Mouse (Mus musculus) adrenal gland, postnatal 0 days (tissue): ENCODE measurements around the gene Magt1. TPM values are rescaled to one million over a fixed set of nuclear protein-coding genes. Genes with fewer than 3 reads are reported as not detected.

ENCODE experiments used
- polyA plus RNA-seq: library from polyadenylated mRNA; unstranded; fragments of >200 nt; fragmentation: Nextera tagmentation; extraction: Ambion mirVana; gene quantifications from 2 replicates; pipeline ENCODE4 v1.2.1, GENCODE M21; 2015

Gene Magt1
- polyA plus RNA-seq: 23.7 and 30.6 TPM in 2 replicates

DNA sequence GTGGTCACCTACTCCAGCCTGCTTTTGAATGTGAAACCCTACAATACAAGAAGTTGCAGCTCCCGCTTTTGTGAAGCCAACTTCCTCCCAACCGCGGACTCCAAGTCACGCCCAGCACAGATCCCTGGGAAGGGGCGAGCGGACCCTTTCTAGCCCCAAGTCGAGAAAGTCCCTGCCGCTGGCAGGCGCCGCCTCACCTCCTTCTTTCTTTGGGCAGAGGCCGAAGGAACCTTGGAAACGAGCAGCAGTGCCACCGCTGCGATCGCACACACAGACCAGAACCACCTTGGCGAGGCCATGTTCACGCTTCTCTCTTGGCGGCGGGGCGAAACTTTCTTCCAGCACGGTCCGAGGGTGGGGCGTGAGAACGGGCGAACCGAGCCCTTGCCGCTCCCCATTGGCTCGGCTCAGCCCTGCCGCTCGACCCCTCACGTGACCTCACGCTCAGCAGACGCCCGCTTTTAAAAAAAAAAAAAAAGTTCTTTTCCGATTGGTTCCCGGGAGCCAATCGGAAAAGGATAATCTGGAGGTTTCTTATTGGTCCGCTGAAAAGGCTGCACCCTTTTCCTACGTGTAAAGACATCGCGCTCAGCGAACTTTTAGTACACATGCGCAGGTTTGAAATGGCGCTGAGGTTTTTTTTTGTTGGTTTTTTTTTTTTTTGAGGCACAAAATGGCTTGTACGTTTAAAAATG, at the start of gene Magt1:
TSS of gene Magt1 (minus strand) at position 442 of the 695 bp plus-strand sequence.

DNA sequence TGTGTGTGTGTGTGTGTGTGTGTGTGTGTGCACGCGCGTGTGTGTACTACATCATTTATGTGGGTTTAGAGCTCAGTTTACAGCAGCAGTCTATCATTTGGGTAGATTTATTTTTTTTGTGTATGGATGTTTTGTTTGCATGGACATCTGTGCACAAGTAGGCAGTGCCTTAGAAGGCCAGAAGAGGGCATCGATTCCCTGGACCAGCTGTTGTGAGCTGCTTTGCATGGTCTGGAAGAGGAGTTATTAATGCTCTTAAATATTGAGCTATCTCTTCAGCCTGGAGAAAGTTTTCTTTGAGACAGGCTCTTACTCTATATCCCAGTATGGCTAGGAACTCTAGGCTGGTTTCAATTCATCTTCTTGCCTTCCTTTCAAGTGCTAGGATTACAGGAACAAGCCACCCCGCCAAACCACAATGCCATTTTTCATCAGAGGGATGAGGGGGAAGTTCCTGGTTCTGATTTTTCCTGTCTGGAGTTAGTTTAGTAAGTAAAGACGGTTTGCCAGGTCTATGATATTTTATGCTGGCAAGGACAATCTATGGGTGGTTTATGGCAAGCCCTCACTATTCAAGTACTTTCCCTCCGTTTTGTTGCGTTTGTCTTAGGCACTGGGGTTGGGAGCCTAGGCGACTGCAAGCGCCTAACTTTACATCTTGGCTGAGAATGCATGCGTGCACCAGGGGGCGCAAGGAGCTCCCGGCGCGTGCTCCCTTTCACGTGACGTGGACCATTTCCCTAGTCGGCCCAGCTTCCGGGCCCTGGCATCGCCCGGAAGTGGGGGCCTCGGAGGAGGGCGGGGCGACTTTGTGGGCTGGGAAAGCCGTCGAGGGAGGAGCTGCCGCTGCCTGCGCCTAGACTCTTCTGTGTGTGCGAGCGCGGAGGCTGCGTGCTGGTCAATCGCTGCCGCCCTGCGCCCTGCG, 15.0 kb upstream of the Magt1 start, which contains the start of gene Atp7a:
TSS of gene Atp7a (plus strand) at position 859 of the 925 bp plus-strand sequence.

DNA sequence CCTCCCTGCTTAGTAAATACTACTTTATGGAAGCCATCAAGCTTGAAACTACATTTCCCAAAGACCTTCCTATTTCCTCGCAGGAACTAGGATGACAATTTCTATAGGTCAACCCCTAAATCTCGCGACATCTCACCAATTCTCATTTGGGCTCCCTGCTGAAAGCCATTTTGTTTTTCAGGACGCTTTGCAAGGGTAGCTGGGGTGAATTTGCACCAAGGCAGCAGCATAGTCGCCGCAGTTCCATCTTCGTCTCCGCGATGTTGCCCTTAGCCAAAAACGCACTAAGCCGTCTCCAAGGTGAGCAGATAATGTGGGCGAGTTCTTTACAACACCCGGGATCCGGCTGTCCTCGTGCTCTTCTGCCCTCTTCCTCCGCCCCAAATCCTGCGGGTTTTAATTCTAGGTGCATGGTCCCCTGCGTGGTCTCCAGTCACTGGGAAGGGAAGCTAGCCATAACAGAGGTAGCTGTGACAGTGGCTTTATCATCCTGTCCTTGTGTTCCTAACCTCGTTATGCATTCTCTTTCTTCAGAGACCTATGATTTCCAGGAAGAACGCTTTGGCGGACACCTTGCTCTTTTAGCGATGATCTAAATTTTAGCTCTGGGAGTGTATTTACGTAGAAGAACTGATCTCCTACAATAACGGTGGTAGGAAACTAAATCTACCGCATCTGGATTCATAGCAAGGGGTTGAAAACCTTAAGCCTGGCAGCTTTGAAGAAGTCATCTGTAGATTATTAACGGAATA, 4.0 kb upstream of the Magt1 start, which contains the start of gene Cox7b:
TSS of gene Cox7b (plus strand) at position 130 of the 752 bp plus-strand sequence.

DNA sequence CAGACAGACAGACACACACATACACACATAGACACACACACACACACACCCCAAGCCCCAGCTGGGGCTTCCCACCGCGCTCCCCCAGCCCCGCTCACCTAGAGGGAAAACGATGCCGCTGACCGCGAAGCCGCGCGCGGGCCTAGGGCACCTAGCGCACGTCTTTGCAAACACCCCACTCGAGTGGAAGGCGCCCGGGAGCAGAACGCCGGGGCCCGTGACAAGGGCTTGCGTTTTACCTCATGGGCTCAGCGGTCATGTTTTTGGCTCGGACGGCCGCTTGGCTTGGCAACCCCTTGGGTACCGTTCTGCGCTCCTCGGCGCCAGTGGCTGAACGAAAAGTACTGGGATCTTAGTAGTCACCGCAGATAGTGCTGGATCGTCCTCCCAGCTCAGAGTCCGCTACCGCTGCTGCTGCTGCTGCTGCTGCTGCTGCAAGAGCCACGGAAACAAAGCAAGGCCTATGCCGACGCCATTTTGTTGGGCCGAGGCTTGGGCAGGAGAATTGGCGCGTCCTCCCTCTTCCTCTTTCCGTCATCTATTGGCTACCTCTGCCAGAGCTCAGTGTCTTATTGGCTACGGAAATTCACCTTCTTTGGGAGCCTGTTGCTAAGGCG, 82.7 kb downstream of the Magt1 start, which contains the start of gene Atrx:
TSS of gene Atrx (minus strand) at position 543 of the 617 bp plus-strand sequence.

Other genes with a start within 250 kb of the Magt1 start
- 0.99 and 1.8 TPM in 2 replicates for gene Fgf16, start 247.6 kb downstream of the Magt1 start, polyA plus RNA-seq
- gene Atrx, start 82.5 kb downstream of the Magt1 start, polyA plus RNA-seq: 81.8 and 117 TPM in 2 replicates
- gene Cox7b, start 3.8 kb upstream of the Magt1 start, polyA plus RNA-seq: 590 and 1,189 TPM in 2 replicates
- gene Atp7a, start 15.4 kb upstream of the Magt1 start, polyA plus RNA-seq: 19.1 and 21.0 TPM in 2 replicates
- gene Tlr13, start 131.3 kb upstream of the Magt1 start, polyA plus RNA-seq: 1.4 and 2.0 TPM in 2 replicates
- 130 and 194 TPM in 2 replicates for gene Pgk1, start 175.2 kb upstream of the Magt1 start, polyA plus RNA-seq
- 15.0 and 25.4 TPM in 2 replicates for gene Taf9b, start 209.3 kb upstream of the Magt1 start, polyA plus RNA-seq
- 0.08 TPM in 1 of 2 replicates, not detected in the other for gene Fnd3c2, start 243.5 kb upstream of the Magt1 start, polyA plus RNA-seq